Comparison of ENCODE assay signal across 1 mouse cellular context in the genomic region with DNA sequence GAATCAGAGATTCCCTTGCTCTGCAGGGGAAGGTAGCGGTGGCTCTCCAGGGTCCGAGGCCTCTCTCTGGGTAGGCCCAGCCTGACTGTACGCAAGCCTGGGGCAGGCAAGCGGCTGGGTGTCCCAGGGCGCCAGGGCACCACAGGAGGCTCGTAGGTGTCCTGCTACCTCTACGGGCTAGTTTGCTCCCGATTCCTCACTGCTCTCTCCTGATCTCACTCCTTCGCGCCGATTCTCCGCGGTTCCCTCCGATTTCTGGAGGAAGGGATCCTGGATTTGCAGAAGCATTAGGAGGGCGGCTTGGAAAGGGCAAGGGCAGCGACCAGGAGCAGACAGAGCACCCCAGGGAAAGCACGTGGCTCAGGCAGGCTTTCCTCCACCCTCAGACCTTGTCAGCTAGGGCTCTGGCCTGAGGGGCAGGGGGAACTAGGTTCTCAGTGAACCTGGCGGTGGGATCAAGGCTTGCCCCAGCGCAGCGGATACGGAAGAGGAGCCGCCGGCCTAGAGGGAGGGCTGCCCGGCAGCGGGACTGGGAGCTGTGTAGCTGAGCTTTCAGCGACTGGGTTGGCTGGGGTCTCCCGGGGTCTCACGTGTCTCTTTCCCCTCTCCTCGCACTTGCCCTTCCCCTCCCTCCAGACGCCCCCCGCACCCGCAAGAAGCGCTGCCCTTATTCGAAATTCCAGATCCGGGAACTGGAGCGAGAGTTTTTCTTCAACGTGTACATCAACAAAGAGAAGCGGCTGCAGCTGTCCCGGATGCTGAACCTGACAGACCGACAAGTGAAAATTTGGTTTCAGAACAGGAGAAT.
A peak's percentile ranks its signal among the peaks of the same experiment; 100 is the strongest.
TF ChIP-seq lines count a peak whose summit lies in the region.

No protein-coding gene starts in this region.

TF ChIP-seq in myocyte, 11 proteins besides CTCF, POLR2A, EP300 and RAD21 (continued from another document):
- TF ChIP-seq MYOG (IDR thresholded peaks at IDR 0.05; ENCODE audit: control insufficient read depth in 1 of 3, insufficient read depth in 1 of 3, insufficient read length in 2 of 3, low read depth in 2 of 3): peak in 1 of 3 experiments; percentile 42
